Mouse (Mus musculus) E14TG2a.4 (cell line): ENCODE data around the gene Slc30a7.

Experiments
- H3K27me3 ChIP-seq: 2 replicates; pipeline ENCODE4 v1.6.1; 2014; ENCODE audit warnings: low read length, control low read depth; ENCODE audit not compliant: insufficient read depth
- H3K36me3 ChIP-seq: 2 replicates; pipeline ENCODE4 v1.6.1; 2014; ENCODE audit warnings: low read length, control low read depth; ENCODE audit not compliant: insufficient read depth
- H3K4me1 ChIP-seq: replicated peaks from 2 replicates; pipeline ENCODE4 v1.6.1; 2014; ENCODE audit warnings: low read depth, low read length, control low read depth
- H3K4me3 ChIP-seq: replicated peaks from 2 replicates; pipeline ENCODE4 v1.5.1; 2014; ENCODE audit warnings: mild to moderate bottlenecking, low read length
- H3K9me3 ChIP-seq: 2 replicates; pipeline ENCODE4 v1.6.1; 2014; ENCODE audit warnings: low read length, control low read depth
- CTCF ChIP-seq: conservative IDR thresholded peaks from 2 replicates; pipeline ENCODE4 v1.5.1; 2014; ENCODE audit warnings: low read length
- NANOG ChIP-seq: IDR thresholded peaks from 2 replicates; pipeline ENCODE4 v1.6.1; 2014; ENCODE audit warnings: borderline replicate concordance, low read length, mixed read lengths
- POU5F1 ChIP-seq: IDR thresholded peaks from 2 replicates; pipeline ENCODE4 v1.6.1; 2014; ENCODE audit warnings: low read length, borderline replicate concordance

Gene Slc30a7

GRCm38 (mm10) chr3:115979000-115979399 is 28.2 kb downstream of the Slc30a7 start:
- Histone ChIP-seq H3K4me3 (no peak overlapping the region), H3K36me3 (peaks cover 69% of the 10 kb centered on the region), H3K9me3 (no peaks in the 10 kb centered on the region), H3K4me1 (no peaks in the 10 kb centered on the region), H3K27me3 (no peaks in the 10 kb centered on the region)
- no peak for TF ChIP-seq NANOG
- TF ChIP-seq CTCF: peak; percentile 28
- TF ChIP-seq POU5F1: no peak

- H3K4me3 ChIP-seq: no peak overlapping the region
- H3K27me3 ChIP-seq: no peaks in the 10 kb centered on the region
- TF ChIP-seq CTCF (no peak), POU5F1 (no peak), NANOG (no peak)
- H3K4me1 ChIP-seq: no peaks in the 10 kb centered on the region
- H3K36me3 ChIP-seq: peaks cover 74% of the 10 kb centered on the region
- H3K9me3 ChIP-seq: no peaks in the 10 kb centered on the region
These were observed 32.2 kb downstream of the Slc30a7 start for GRCm38 (mm10) chr3:115974995-115975394.

GRCm38 (mm10) chr3:115974228-115974627 is 33.0 kb downstream of the Slc30a7 start:
- TF ChIP-seq NANOG (no peak), POU5F1 (no peak), CTCF (no peak)
- no peaks in the 10 kb centered on the region for H3K4me1 ChIP-seq
- H3K27me3 ChIP-seq: no peaks in the 10 kb centered on the region
- no peak overlapping the region for H3K4me3 ChIP-seq
- H3K9me3 ChIP-seq: no peaks in the 10 kb centered on the region
- H3K36me3 ChIP-seq: peaks cover 71% of the 10 kb centered on the region

- TF ChIP-seq CTCF (no peak), NANOG (no peak), POU5F1 (no peak)
- H3K4me1 ChIP-seq: no peaks in the 10 kb centered on the region
- no peaks in the 10 kb centered on the region for H3K9me3 ChIP-seq
- no peaks in the 10 kb centered on the region for H3K27me3 ChIP-seq
- H3K36me3 ChIP-seq: peaks cover 62% of the 10 kb centered on the region
- H3K4me3 ChIP-seq: no peak overlapping the region
These were observed 35.1 kb downstream of the Slc30a7 start for GRCm38 (mm10) chr3:115971891-115972646.

- Histone ChIP-seq H3K4me3 (no peak overlapping the region), H3K27me3 (no peaks in the 10 kb centered on the region), H3K9me3 (no peaks in the 10 kb centered on the region), H3K4me1 (no peaks in the 10 kb centered on the region), H3K36me3 (peaks cover 59% of the 10 kb centered on the region)
- TF ChIP-seq POU5F1 (no peak), CTCF (no peak), NANOG (no peak)
These were observed 36.0 kb downstream of the Slc30a7 start for GRCm38 (mm10) chr3:115971045-115971785.

- no peak overlapping the region for H3K4me3 ChIP-seq
- H3K36me3 ChIP-seq: peaks cover 44% of the 10 kb centered on the region
- no peaks in the 10 kb centered on the region for H3K27me3 ChIP-seq
- no peak for TF ChIP-seq CTCF
- TF ChIP-seq NANOG: no peak
- no peak for TF ChIP-seq POU5F1
- H3K9me3 ChIP-seq: no peaks in the 10 kb centered on the region
- no peaks in the 10 kb centered on the region; the same call in 1 of the 2 replicates for H3K4me1 ChIP-seq
These were observed 38.3 kb downstream of the Slc30a7 start for GRCm38 (mm10) chr3:115968745-115969530.

- H3K4me3 ChIP-seq: no peak overlapping the region
- TF ChIP-seq POU5F1: no peak
- TF ChIP-seq CTCF: no peak
- no peak for TF ChIP-seq NANOG
- H3K36me3 ChIP-seq: peaks cover 9% of the 10 kb centered on the region; the same call in 1 of the 2 replicates
- H3K27me3 ChIP-seq: no peaks in the 10 kb centered on the region
- H3K9me3 ChIP-seq: no peaks in the 10 kb centered on the region
- no peaks in the 10 kb centered on the region; the same call in 1 of the 2 replicates for H3K4me1 ChIP-seq
These were observed 43.1 kb downstream of the Slc30a7 start for GRCm38 (mm10) chr3:115964071-115964470.

GRCm38 (mm10) chr3:115963597-115963996 is 43.6 kb downstream of the Slc30a7 start:
- Histone ChIP-seq H3K4me1 (no peaks in the 10 kb centered on the region; the same call in 1 of the 2 replicates), H3K36me3 (peaks cover 13% of the 10 kb centered on the region), H3K27me3 (no peaks in the 10 kb centered on the region), H3K4me3 (no peak overlapping the region), H3K9me3 (no peaks in the 10 kb centered on the region)
- no peak for TF ChIP-seq CTCF
- TF ChIP-seq NANOG: no peak
- no peak for TF ChIP-seq POU5F1
